Mouse (Mus musculus) ovary, postnatal 36 days (tissue): ENCODE measurements at regions not wholly inside any gene's neighbourhood (a gene's known extent, or its start where the extent isn't known, plus 50 kb on each side); places are given as distances from the start of the nearest gene placed in this dataset.

Source experiments
- DNase-seq: peaks from one replicate; pipeline ENCODE4 v3.0.0; 2022; ENCODE audit warnings: low spot score, mixed read lengths

DNA sequence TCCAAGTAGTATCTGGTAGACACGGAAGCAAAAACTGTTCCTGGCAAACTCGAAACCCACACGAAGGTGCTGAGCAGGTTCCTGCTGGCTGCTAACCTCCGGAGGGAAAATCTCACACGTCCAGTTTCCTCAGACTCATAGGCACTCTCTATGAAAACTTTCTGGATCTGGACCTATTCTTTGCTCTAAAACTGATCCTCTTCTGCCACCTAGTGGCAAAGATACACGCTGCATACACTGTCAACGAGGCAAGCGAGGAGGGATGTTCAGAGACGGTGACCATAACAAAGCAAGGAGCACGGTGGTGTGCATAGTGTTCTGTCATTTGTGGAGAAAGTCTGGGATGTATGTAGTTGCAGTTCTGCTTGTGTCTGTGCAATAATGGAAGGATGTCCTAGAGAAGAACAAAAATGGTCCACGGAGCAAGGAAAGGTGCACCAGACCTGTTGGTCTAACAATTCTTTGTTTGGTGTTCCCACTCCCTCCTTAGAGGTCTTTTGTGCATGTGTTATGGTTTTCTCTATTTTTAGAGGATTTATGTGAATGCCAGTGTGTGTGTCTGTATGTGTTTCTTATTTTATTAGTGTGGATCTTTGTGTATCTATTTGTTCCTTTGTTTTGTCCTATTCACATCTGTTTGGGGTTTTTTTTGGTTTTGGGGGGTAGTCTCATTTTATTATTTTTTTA is 57.0 kb upstream of the Siglech start:
- peak; percentile 30 for DNase-seq
